Mouse (Mus musculus): ENCODE measurements around the gene Dmac1. TPM values are rescaled to one million over a fixed set of nuclear protein-coding genes. Genes with fewer than 3 reads are reported as not detected.
"Not testable (repeated sequence)": the region's sequence is repeated elsewhere in the genome, so short reads cannot be mapped to it uniquely, and the experiment has no call there.

The Dmac1 gene
- polyA plus RNA-seq, 1 experiment from 2014 or later = 95.4 TPM

- H3K36me3 ChIP-seq (ENCODE audit: control insufficient read depth, insufficient read depth, low read length); H3K4me2 ChIP-seq (ENCODE audit: low read depth, low read length); H3K27me3 ChIP-seq (ENCODE audit: control insufficient read depth, insufficient read depth, low read length); H3K27ac ChIP-seq (ENCODE audit: low read depth, low read length); H3K9ac ChIP-seq (replicated peaks; ENCODE audit: low read depth, low read length); ATAC-seq (ENCODE audit: low read depth); H3K4me3 ChIP-seq (ENCODE audit: low read depth, low read length); H3K4me1 ChIP-seq (ENCODE audit: control insufficient read depth, insufficient read depth, low read length); H3K9me3 ChIP-seq (ENCODE audit: control insufficient read depth, low read length): not testable (repeated sequence)
- whole genome bisulfite sequencing = 39% methylated on average over 3 of the region's 3 CpGs
Measured at GRCm38 (mm10) chr4:75234602-75235001, 43.5 kb downstream of the Dmac1 start.

Measured in neural tube, embryonic 14.5 days (tissue).